Mouse (Mus musculus): ENCODE data around the gene Anxa6. TPM values are rescaled to one million over a fixed set of nuclear protein-coding genes. Genes with fewer than 3 reads are reported as not detected.

The Anxa6 gene
- 46.0 and 55.3 TPM in 2 replicates for total RNA-seq (2017)

- ATAC-seq (replicated peaks; ENCODE audit: low read depth, poor library complexity, severe bottlenecking), result peak; percentile 82
Observed at GRCm38 (mm10) chr11:55033040-55033660, at the start of gene Anxa6. Gene Anxa6 (minus strand): TSS chr11:55033445.

DNA sequence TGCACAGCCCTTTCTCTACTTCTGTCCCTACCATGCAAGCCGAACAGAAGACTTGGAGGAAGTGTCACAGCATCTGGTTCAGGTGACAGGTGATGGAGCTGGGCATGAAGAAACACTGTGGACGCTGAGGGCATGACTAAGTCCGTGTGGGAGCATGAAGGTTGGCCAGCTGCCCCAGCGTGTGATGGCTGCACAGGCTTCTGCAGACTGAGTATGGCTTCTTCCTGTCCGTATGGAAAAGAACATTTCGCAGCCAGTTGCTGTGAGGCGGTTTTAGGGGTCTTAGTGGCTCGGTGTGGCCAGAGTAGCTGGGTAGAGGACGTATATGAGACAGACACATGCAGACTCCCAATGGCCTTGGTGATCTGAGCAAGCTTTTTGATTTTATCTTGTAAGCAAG, 48.0 kb upstream of the Anxa6 start:
- ATAC-seq (replicated peaks; ENCODE audit: low read depth, poor library complexity, severe bottlenecking), result no peak

DNA sequence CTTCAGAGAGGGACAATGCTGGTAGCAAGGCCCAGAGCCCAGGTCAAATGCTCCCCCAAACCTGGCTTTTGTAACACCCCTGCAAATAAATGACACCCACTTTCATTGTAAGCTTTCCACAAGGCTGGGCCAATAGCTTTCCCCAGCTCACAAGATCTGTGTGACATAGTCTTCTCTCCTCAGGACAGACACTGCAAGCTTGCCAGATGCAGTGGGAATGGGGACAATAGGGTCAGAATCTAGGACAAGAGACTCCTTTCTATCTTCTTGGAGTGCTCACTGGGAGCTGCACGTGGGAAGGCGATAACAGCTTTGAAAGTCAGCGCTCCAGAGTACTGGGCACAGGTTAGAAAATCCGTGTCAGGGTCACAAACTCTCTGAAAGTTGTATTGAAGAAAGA, 45.9 kb upstream of the Anxa6 start:
- no peak for ATAC-seq (replicated peaks; ENCODE audit: low read depth, poor library complexity, severe bottlenecking)

DNA sequence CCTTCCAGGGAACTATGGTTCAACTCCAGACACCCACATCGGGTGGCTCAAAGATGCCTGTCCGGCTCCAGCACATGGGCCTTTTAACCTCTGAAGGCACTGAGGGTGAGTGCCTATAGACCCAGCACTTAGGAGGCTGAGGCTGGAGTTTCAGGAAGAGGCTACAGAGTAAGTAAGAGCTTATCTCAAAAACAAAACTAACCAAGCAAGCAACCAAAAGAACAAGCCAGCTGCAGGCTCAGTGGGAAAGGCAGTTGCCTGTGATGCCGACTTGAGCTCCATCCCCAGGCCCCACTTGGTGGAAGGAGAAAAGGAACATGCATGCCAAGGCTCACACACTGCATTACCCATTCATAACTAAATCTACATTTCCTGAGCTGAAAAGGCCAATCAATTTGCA, 45.3 kb upstream of the Anxa6 start:
- no peak; the same call in 1 of the 2 replicates for ATAC-seq (replicated peaks; ENCODE audit: low read depth, poor library complexity, severe bottlenecking)

DNA sequence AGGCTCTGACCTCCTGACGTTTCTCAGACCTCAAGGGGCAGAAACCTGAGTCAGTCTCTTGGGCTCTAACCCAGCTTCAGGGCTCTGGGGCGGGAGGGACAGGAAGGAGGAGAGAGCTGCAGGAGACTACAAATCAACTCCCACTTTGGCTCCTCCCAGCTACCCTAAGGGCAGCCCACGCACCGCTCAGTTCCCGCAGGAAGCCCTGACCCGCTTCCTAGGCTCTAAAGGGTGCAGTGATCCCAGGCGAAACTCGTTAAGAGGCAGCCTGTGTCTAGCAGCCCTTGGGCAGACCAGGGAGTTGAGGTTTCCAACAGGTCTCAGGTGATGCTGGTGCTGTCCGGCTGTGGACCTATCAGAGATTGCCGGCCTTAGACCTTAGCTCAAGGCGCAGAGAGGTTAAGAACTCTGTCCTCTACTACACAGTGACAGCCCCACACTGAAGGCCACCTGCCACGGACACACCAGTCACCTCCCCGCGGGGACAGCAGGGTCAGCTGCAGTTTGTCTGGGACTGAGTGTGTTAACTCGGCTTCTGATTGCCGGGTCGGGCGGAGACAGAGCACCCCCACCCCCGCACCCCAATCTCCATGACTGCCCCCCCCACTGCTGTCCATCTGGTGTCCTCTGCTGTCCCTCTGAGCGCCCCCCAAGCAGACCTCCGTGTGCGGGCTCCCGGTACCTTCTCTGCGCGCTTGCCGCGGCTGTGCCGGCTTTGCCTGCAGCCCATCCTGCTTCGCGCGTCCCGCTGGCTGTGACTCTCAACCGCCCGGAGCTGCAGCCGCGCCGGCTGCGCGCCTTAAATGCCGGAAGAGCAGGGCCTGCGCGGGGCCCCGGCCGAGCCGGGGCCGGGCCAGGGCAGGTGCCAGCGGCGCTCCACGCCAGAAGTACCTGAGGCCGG, 44.3 kb upstream of the Anxa6 start, which contains the start of gene Ccdc69:
TSS of gene Ccdc69 (minus strand) at position 801 of the 901 bp plus-strand sequence.
- ATAC-seq (replicated peaks; ENCODE audit: low read depth, poor library complexity, severe bottlenecking), result peak; percentile 90

GRCm38 (mm10) chr11:55076234-55076633, 43.0 kb upstream of the Anxa6 start:
- ATAC-seq (replicated peaks; ENCODE audit: low read depth, poor library complexity, severe bottlenecking), result 0 out of 2 replicates have a peak, but pooled peaks have one; percentile 15

GRCm38 (mm10) chr11:55075602-55076001, 42.4 kb upstream of the Anxa6 start:
- no peak for ATAC-seq (replicated peaks; ENCODE audit: low read depth, poor library complexity, severe bottlenecking)

GRCm38 (mm10) chr11:55073191-55073590, 39.9 kb upstream of the Anxa6 start:
- ATAC-seq (replicated peaks; ENCODE audit: low read depth, poor library complexity, severe bottlenecking), result no peak

GRCm38 (mm10) chr11:55072467-55072866, 39.2 kb upstream of the Anxa6 start:
- ATAC-seq (replicated peaks; ENCODE audit: low read depth, poor library complexity, severe bottlenecking), result no peak

- ATAC-seq (replicated peaks; ENCODE audit: low read depth, poor library complexity, severe bottlenecking), result no peak
Observed at GRCm38 (mm10) chr11:55071344-55071743, 38.1 kb upstream of the Anxa6 start.

DNA sequence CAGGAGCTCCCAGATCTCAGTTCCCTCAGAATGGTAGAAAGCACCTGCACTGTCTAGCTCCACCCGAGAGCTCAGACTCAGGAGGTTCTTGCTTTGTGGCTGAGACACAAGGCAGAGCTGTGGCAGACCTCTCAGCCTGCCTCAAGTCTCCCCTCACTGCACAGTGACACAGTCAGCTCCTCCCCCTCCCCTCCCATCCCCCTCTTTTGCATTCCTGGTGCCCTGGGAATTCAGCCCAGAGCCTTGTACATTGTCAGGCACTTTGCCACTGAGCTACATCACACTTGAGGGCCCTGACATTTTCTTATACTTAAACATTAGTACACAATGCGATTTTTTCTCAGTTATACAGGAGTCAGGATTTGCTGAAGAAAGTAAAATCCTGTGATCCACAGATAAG, 35.8 kb upstream of the Anxa6 start:
- ATAC-seq (replicated peaks; ENCODE audit: low read depth, poor library complexity, severe bottlenecking), result no peak

GRCm38 (mm10) chr11:55066921-55067320, 33.7 kb upstream of the Anxa6 start:
- ATAC-seq (replicated peaks; ENCODE audit: low read depth, poor library complexity, severe bottlenecking), result no peak

- ATAC-seq (replicated peaks; ENCODE audit: low read depth, poor library complexity, severe bottlenecking), result no peak
Observed at GRCm38 (mm10) chr11:55062856-55063255, 29.6 kb upstream of the Anxa6 start.

- ATAC-seq (replicated peaks; ENCODE audit: low read depth, poor library complexity, severe bottlenecking), result no peak
Observed at GRCm38 (mm10) chr11:55060802-55061201, 27.6 kb upstream of the Anxa6 start.

GRCm38 (mm10) chr11:55057511-55057910, 24.3 kb upstream of the Anxa6 start:
- ATAC-seq (replicated peaks; ENCODE audit: low read depth, poor library complexity, severe bottlenecking), result no peak

DNA sequence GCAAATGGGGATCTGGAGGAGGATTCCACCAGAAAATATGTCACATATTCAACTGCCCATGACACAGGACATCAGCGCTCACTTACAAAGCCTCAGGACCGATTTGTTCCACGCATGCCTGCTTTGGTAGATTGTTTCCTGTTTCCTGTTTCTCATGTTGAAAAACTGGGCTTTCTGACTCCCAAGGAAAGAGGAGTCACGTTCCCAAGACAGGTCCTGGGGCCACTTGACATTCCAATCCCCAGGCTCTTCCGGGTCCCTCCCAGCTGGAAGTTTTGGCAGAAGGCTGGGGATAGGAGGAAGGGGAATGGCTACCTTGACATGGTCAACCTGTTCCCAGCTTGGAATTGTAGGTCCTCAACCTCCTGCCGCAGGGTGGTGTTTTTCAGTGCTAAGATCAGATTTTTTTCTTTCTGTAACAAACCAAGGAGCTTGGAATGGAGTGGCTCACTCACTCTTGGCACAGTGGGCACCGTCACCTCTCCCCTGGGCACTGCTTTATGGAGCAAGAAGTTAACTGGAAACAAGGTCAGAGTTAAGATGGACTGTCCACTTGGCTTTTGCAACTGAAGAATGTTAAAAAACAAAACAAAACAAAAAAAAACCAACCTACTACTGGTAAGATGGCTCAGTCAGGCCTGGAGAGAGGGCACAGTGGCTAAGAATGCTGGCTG, 17.7 kb upstream of the Anxa6 start:
- no peak for ATAC-seq (replicated peaks; ENCODE audit: low read depth, poor library complexity, severe bottlenecking)

DNA sequence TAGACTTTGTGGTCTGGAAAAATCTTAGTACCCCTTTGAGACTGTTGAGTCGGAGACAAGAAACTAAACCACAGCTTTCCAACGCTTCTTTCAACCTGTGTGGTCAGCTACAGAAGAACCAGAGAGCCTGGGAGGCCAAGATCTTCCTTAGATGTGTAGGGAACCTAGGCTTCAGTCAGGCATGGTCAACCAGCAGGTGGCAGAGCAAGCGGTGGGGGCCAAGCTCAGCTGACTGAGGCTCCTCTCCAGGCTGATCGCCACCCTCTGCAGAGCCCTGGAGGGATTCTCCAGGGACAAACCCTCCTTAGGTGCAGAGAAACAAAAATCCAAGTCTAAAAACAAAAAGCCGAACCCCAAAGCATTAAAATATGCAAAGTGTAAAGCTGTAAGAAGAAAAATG, 13.4 kb upstream of the Anxa6 start:
- 0 out of 2 replicates have a peak, but pooled peaks have one; percentile 65 for ATAC-seq (replicated peaks; ENCODE audit: low read depth, poor library complexity, severe bottlenecking)

GRCm38 (mm10) chr11:55041348-55041747, 8.1 kb upstream of the Anxa6 start:
- no peak for ATAC-seq (replicated peaks; ENCODE audit: low read depth, poor library complexity, severe bottlenecking)

GRCm38 (mm10) chr11:55039591-55039990, 6.3 kb upstream of the Anxa6 start:
- peak; percentile 82 for ATAC-seq (replicated peaks; ENCODE audit: low read depth, poor library complexity, severe bottlenecking)

- ATAC-seq (replicated peaks; ENCODE audit: low read depth, poor library complexity, severe bottlenecking), result no peak
Observed at GRCm38 (mm10) chr11:55036601-55037000, 3.4 kb upstream of the Anxa6 start.

- no peak for ATAC-seq (replicated peaks; ENCODE audit: low read depth, poor library complexity, severe bottlenecking)
Observed at GRCm38 (mm10) chr11:55032286-55032685, 959 bp downstream of the Anxa6 start.

All from common myeloid progenitor, adult 5-6 weeks (primary cell).